Mouse (Mus musculus): ENCODE results near the gene Elk1.

DNA sequence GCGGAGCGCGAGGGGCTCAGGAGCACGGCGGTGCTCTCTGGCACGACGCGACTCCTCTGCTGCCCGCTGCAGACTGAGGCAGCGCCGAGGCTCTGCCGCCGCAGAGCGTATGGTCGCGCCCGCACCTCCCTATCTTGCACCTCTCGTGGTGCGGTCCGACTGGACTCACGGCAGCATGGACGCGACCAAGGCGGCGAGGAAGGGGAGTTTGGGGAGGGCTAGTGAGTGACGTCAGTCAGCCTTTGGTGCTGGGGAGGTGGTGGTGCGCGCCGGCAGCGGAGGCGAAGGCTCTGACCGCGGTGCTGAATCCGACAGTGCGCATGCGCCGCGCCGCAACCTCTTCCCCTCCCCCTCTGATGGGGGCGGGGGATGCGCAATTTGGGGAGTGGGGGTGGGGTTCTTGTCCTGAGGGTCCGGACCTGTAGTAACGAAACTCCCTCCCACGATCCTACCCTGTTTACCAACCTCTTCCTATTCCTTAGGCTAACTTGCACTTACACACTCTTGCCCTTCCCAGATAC is 29.5 kb downstream of the Elk1 start, which contains the start of gene Syn1:
- TF ChIP-seq GATA1 (IDR thresholded peaks at IDR 0.05; ENCODE audit: borderline replicate concordance, low read length): no peak
- TF ChIP-seq FLI1 (IDR thresholded peaks at IDR 0.05; ENCODE audit: low read length): no peak
